Mouse (Mus musculus) stomach, postnatal 0 days (tissue): ENCODE measurements around the gene Mvk.

Experiments
- CTCF ChIP-seq: IDR thresholded peaks from 2 replicates; pipeline ENCODE4 v1.5.1; 2016; ENCODE audit warnings: antibody characterized with exemption, low read depth, mild to moderate bottlenecking, moderate library complexity
- EP300 ChIP-seq: optimal IDR thresholded peaks from 2 replicates; pipeline ENCODE3; 2016; ENCODE audit warnings: antibody characterized with exemption

DNA sequence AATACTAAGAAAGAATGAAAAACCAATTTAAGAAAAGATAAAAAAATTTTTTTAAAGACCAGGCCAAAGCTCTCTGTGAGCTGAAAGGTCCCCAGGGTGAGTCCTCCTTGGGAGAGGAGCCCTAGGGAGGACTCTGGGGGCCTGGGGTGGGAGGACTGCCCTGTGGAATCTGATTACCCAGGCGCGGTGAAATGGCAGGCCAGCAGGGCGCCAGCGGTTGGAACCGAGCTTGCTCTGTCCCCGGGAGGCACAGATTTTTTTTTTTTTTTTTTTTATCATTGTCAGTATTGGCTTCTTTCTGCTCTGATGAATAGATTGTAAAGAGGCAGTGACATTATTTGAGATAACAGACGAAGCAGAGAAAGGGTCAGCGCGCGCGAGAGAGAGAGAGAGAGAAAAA is 22.9 kb downstream of the Mvk start:
- TF ChIP-seq CTCF (no peak), EP300 (no peak)
